Mouse (Mus musculus): ENCODE results near the gene Psmb10.

DNA sequence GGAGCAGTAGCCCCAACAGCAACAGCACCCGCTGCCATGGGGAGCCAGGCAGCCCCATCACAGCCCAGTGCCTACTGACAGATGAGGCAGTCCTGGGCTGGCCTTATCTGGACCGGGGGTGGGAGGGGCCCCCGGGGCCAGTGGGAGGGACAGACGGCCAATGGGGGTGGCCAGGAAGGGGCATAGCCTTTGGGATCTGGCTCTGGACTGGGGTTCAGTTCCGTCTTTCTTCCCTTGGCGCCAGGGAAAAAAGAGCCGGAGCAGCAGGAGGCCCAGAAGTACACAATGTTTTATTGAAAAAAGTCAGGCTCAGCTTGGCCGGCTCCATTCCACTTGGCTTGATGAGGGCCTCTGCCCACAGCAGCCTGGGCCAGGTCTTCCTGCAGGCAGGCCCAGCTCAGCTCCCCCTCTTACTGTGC, 5.1 kb upstream of the Psmb10 start, which contains the start of gene Lcat:
- TF ChIP-seq CTCF (IDR thresholded peaks at IDR 0.05; ENCODE audit: control insufficient read depth, insufficient read depth, low read length) (no peak), POLR2A (IDR thresholded peaks at IDR 0.05; ENCODE audit: borderline replicate concordance, control insufficient read depth, low read depth, low read length) (no peak)
